Mouse (Mus musculus): Measurements from ENCODE around the gene Kif5c. TPM values are rescaled to one million over a fixed set of nuclear protein-coding genes. Genes with fewer than 3 reads are reported as not detected.

The Kif5c gene
- total RNA-seq, 2 experiments from 2014 or later: 0.88 to 1.4 TPM

DNA sequence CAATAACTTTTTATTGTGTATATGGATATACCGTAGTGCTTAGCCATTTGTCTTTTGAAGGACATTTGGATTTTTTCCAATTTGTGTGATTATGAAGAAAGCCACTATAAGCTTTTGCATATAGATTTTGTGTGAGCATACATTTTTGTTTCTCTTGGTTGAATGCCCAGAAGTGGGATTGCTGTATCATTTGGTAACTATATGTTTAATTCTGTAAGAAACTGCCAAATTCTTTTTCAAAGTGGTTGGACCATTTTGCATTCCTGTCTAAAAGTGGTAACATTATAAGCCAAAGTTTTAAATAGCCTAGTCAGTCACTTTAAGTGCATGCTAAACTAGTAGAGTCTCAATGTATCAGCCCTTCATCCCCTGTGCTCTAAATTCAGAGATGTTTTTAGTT lies 6.5 kb downstream of the Kif5c start:
- no peak for DNase-seq

DNA sequence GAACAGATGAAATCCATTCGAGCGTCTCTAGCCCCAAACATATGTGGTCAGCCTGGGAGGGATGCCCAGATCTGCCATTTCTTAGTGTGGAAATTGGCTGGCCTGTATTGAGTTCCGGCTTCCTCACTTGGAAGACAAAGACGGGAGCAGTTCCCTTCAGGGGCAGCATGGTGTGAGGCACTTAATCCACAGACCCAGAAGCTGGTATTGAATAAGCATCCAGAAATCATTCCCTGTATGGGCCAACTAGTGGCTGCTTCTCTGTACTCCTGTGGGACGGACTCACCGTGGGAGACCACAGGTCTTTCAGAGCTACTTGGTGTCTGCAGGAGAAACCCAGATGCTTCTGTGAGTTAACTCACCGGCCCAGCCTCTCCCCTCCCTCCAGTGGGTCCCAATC lies 8.5 kb downstream of the Kif5c start:
- DNase-seq: no peak

DNA sequence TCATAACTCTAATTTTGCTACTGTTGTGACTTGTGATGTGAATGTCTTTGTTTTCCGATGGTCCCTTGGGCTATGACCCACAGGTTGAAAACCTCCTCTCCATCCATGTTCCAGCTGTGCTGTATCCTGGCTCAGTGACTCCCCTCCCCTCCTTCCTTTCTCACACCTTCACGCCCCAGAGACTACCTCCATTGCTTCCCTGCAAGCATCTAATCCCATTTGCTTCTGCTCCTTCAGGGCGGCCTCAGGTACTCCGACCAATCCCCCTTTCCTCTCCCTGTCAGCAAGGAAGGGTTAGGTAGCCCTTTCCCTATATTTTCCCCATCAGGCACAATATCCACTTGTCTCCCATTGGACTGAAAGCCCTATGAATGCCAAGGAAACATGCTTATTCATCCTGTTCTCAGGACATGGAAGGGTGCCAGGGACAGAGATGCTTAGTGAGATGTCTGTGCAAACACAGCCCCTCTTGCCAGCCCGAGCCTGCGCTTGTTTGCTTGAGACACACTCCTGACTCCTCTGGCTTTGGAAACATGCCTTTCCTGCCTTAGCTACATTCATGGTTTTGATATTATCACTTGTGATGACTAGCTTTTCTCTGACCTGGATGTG lies 9.1 kb downstream of the Kif5c start:
- no peak for DNase-seq

DNA sequence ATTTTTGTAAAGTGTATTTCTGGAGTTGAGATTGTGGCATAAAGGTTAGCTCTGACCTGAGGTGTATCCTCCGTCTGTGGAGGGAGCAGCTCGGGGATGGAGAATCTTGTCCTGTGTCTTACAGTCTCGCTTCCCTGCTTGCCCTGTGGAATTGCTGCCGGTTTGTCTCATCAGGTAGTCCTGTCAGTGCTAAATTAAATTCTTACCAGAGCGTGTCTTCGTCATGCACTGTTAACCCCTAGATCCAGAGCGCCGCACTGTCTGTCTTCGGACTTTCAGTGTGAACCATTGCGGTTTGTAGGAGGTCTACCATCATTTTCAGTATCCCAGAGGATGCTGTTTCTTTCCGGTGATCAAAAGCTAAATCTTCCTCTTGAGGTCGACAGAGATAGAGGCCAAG lies 10.1 kb downstream of the Kif5c start:
- DNase-seq: no peak

DNA sequence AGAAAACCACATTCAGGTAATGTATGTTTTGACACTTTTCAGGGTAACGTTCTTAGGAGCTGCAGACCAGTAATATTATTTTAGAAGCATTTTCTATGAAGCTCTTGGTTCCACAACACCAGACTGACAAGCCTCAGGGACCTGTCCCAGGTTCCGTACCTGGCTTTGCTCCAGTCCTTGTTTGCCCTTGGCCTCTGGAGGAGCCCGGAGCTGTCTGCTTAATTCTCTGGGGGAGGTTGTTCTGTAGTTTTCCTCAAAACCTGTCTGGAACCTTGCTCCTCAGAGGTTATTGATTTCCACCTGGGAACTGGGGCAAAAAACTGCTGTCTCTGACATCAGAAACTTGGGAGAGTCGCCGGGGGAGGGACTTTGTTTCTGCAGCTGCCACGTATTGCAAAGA lies 11.5 kb downstream of the Kif5c start:
- DNase-seq: peak; percentile 40

DNA sequence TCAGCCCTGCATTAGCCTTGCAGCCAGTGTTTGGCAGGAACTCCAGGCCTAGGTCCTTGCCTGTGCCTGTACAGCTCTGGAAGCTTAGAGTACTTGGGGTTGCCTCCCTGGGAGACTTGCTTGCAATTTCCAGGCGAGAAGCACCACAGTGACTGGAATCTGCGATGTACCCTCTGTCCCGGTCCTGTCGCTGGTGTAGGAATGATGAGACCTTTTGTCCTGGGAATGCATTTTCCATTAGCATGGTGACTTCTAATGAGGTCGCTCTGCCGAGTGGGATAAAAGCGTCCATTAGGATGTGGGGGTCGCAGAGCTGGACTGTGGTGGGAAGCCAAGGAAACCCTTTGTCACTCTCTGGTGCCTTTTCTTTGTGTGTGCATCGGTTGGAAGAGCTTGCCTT lies 14.1 kb downstream of the Kif5c start:
- no peak for DNase-seq

DNA sequence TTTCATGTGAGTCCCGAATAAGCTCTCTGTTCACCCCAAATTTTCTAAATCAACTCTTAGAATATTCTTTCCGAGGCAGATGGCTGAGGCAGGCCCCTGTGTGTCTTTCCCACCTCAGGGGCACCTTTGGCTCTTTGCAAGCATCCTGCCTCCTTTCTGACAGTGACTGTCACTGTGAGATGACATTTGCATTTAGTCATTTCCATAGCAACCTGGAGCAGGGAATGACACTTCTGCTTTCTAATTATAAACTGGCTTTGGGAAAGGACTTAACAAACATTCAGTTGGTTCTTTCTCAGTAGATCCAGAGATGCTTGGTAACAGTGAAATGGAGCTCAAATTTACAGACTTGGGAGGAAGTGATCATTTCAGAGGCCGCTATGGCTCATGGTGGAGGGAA lies 23.7 kb downstream of the Kif5c start:
- no peak for DNase-seq

DNA sequence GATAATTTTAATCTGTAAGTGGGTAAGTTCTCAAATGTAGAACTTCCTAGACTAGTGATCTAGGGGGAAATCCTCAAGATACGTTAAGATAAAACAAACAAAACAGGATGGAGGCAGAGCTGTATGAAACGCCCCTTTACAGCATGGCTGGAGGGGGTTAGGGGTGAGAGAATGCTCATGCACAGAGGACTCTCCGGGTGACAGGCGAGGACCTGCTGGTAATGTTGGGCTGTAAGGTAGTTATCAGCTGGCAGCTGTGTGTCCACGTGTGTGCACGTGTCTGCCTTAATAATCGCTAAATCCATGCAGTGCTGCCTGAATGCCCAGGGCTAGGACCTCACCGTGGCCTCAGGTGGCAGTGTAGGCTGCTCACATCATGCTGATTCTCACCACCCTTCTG lies 24.7 kb downstream of the Kif5c start:
- no peak for DNase-seq

DNA sequence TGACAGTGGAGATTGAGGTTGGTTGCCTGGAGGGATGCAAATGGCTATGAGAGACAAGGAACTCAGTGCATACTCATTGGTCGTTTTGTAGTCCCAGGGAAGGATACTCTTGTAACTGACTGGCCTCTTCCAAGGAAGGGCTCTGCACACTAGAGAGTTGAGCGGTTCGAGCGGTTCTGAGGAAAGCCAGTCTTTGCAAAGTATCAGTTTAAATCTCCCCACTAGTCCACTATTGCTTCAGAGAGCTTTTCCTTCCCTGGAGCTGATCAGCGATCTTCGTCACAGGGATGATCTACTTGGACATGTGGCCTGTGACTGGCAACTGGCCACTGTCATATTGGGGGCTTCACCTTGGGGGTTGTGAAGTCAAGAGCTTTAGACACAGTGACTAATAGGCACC lies 28.5 kb downstream of the Kif5c start:
- DNase-seq: no peak

DNA sequence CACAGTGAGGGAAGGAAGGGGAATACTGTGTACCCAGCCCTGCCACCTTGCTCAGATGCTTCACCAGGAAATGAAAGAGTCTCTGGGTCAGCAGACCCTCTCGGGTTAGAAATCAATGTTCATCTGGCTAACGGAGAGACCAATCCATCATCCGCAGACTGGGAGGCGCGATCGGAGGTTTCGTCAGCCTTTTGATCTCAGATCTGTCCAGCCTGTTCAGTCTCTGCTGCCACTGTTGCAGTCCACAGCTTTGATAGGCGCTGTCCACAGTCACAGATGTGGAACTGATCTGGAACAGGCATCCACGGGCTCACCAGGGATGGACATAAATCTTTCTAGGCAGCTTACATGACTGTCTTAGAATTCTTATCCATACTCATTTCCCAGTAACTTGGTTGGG lies 29.2 kb downstream of the Kif5c start:
- DNase-seq: no peak

DNA sequence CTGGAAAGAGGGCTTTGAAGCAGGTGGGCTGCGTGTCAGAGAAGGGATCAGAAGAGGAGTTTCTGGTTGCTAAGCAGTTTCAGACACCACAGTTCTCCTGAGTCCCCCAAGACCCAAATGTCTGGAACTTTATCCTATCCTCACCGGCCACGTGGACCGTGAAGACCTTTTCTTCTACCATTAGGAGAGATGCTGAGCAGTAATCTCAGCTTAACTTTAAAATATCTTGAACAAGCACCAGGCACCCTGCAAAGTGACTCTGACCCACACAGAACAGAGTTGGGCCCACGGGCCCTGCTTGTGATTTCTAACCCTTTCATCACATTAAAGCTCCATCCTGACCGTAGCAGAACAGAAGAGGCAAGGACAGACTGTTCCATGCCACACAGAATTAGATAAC lies 29.7 kb downstream of the Kif5c start:
- DNase-seq: no peak

DNA sequence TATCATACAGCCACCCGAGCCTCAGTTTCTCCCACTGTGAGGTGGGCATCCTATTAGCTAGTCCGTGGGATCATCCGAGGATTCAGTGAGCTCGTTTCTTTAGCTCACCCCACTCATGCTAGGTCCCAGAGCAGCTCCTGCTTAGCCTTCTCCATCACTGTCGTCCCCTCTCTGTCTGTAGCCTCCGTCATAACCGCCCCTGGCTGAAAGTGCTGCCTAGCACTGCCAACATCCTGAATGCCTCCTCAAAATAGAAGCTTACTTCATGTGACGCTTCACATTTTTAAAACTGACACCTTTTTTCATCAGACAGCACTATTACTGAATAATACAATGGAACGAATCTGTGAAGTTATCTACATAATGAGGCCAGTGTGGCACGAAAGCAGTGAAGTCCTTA lies 30.1 kb downstream of the Kif5c start:
- DNase-seq: peak; percentile 22

DNA sequence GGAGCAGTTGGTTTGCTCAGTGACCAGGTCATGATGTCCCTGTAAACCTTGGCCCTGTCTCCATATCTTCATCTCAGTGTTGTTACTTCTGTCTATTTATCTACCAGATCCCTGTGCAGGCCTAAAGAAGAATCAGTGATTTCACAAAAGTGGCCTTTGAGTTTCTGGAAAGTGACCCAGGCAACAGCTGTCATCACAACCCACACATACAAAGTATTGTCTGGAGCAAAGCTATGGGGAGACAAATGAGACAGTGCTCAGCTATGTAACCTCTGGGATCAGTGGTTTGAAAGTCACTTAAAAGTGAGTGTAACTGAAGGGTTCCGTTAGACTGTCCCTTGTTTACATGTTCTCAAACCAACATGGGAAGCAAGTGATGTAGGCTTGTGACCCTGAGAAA lies 32.6 kb downstream of the Kif5c start:
- DNase-seq: no peak

DNA sequence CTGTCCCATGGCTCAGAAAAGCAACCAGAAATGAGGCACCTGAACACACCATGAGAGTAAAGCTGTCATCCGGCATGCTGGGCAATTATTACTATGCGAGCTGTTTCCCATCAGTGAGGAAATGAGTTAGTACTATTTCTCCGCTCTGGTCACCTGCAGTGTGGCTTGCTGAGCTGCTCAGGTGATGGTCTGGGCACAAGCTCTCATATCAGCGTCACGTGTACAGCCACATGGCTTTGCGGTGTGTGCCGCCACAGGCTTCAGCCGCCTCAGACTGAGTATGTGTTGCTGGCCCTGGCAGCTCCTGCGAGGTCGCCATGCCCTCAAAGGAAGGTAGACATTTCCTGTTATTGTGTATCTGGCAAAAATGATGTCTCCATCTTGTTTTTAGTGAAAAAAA lies 35.5 kb downstream of the Kif5c start:
- no peak for DNase-seq

DNA sequence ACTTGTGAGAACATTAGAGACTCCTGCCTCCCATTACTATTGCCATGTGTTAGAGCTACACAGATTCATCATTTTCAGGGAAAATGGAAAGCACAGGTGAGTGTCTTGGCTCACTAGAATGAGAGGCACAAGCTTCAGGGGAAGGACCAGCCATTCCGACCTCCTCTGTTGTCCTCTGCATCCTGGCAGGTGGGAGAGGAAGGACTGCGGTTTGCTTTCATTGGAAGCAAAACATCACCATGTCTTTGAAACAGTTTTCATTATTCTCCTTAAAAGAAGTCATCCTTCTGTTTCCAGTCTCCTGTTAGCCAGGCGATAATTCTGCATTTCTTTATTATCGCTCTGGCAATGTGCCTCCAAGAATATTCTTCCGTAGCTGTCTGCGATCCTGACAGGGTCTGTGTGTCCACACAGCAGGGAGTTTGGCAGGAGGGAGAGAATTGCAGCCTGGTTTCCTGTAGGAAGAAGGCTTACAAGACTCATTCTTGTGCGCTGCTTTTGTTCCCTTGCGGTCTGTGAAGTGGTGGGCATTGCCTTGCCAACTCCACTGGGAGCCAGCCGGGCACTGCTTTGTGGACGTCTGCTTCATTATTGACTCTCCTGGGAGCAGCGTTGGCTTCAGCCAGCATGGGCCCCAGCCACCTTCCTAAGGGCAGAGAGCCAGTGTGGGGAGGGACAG lies 36.2 kb downstream of the Kif5c start:
- no peak for DNase-seq

DNA sequence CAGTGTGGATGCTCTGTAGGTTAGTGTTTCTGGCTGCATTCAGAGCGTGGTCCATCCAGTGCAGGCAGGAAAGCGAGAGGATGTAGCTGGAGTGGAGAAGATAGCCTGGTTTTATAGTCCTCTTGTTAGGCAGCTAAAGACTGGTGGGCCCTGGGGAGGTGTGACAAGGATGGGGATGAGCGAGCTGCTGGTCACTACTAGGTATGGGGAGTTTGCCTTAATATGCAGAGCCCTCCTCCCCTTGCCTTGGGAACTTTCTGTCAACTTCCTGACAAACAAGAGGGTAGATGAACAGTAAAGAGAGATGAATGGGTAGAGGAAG lies 36.7 kb downstream of the Kif5c start:
- no peak for DNase-seq

DNA sequence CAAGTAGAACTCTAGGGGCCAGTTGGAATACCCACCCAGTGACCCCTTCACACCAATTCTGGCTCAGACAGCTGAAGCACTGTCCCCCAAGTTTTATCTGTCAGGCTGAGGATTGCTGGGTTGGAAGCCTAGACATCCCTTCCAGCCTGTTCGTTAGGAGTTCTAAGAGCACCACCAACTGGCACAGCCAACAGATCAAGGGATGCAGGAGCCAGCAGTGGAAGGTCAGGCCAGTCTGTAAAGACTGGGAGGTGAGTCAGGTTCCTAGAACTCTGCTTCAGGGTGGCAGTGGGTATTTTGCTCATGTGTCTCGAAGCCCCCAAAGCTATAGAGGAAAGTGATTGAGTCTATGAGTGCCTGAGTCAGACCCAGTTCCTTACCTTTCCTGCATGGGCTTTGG lies 37.9 kb downstream of the Kif5c start:
- DNase-seq: no peak

DNA sequence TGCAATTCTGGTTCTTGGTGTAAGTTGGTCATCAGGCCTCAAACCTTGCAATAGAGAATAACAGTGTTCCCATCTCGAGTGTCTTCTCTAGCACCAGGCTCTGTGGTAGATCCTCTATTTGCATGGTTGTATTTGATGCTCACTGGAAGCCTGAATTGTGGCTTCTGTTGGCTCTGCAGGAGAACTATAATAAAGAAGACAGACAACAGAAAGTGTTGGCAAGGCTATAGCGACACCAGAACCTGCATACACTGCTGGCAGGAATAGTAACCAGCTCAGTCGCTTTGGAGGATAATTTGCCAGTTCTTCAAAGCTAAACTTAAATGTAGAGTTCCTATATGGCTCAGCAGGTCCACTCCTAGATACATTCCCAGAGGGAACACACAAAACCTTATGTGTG lies 38.6 kb downstream of the Kif5c start:
- no peak for DNase-seq

DNA sequence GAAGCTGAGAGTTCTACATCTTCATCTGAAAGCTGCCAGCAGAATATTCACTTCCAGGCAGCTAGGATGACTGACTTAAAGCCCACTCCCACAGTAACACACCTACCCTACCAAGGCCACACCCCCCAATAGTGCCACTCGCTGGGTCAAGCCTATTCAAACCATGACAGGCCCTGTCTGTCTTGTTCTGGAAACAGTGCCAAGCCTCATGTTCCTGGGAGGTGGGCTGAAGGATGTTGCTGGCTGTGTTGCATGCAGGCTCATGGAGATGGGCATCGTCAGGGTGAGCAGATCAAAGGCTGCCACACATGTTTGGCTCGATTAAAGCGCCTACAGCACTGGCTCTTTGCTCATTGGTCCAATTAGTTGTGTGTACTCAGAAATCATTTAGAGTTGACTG lies 39.9 kb downstream of the Kif5c start:
- DNase-seq: no peak

DNA sequence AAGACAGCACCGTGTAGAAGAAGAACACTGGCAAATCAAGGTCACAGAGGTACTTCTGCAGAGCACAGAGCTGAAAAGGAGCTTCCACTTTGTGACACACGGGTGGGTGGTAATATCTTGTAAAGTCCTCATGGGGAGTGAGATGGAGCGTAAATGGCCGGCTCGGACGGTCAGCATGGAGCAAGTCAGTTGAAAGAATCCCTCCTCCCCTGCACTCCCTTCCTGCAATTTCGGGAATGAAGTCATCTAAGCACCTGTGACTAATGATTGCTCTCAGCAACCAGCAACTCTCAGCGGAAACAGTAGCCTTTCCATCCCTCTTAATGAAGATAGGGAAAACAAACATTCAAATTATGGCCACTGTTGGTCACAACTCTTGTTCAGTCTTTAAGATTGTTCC lies 40.9 kb downstream of the Kif5c start:
- no peak for DNase-seq

DNA sequence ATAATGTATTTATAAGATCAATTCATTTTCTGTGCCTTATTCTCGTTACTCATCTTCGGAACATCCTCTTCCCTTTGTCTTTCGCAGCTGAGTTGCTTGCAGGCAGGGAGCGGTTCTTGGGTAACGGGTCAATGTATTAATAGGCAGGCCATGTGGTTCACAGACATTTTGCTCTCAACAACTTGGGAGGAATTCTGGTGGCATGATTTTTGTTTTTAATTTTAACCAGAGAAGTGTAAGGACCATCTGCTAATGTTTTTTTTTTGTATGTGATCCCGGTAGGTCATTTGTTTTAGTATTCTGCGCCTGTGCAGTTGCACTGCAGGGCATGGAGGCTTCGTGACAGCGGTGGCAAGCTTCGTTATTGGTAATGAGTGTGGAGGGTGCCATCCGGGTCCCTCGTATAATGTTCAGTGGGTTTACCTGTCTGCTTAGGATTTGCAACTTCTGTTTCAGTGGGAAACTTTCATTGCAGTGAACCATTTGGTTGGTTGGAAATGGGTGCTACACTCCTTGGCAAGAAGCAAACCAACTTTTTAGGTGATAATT lies 41.4 kb downstream of the Kif5c start:
- DNase-seq: no peak

DNA sequence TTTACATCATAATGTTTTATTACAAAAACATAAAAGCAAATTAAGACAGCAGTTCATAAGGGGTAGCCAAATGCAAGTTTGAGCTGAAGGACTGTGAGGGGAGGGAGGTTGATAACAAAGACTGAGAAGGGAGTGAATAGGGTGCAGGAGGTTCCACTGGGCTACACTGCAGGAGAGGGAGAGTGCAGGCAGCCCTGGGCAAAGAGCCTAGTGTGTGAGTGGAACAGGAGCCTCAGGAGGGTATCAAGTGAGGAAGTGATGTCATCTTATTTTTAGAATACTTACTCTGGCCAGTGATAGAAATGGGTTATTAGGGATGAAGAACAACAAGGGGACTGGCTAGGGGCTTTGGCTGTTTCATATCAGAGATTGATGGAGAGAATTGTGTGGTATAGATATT lies 42.2 kb downstream of the Kif5c start:
- DNase-seq: no peak

DNA sequence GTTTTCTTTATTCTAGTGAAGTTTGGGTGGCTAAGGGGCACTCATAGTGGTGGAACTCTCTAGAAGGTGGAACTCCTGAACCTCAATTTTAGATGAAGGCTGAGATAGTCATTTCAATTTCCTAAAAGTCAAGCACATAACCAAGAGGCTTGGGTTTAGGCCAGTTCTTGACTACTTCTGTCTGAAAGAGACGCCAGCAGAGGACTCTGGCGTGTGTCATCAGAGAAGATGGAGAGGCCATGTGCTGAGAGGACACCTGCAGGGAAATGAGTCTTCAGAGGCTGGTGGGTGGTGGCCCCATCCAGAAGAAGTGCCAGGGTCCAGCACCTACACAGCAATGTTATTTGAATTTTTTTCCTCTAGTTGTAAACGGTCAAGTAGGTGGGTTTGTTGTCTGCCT lies 42.8 kb downstream of the Kif5c start:
- DNase-seq: no peak

DNA sequence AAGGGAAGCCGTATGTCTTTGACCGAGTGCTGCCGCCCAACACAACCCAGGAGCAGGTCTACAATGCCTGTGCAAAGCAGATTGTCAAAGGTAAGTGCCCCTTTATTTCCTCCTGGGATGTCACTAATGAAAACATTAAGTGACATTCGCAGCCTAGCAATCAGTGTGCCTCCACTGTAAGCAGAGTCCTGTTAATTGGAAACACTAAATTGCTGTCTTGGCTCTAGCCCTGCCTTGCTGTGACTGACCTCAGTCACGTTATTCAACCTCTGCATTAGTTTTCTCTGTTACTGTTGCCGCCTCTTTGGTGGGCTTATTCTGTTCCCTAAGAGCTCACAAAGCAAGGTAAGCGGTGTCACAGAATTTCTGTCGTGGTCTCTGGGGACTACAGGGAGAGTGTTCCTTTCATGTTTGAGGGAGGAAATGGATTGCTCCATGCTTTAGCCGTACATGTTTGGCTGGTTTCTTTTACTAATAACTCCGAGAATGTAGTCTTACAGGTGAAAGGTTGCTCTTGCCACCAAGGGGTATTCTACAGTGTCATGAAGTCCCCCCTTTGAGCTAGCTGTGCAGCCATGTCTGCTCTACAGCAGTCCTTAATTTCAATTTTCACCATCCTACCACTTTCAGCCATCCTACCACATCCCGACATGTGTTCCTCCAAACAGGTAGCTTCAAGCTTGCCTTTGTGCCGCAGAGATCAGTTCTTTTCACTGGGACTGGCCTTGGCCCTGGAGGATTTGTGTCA lies 52.8 kb downstream of the Kif5c start:
- DNase-seq: no peak

Data from heart, postnatal 4 days (tissue).